Mouse (Mus musculus): ENCODE measurements around the gene Olfr1141.

- TF ChIP-seq CTCF (conservative IDR thresholded peaks at IDR 0.05; ENCODE audit: insufficient read depth, insufficient read length, low read depth, low read length) (no peak), POLR2A (IDR thresholded peaks at IDR 0.05; ENCODE audit: low read depth, low read length) (no peak)
These were observed 46.5 kb upstream of the Olfr1141 start, which contains the start of gene Olfr1143 for GRCm38 (mm10) chr2:87800292-87800691.

All from kidney, adult 2 months (tissue).